Mouse (Mus musculus): ENCODE results near the gene Cpm. TPM values are rescaled to one million over a fixed set of nuclear protein-coding genes. Genes with fewer than 3 reads are reported as not detected.
"Not testable (repeated sequence)": the region's sequence is repeated elsewhere in the genome, so short reads cannot be mapped to it uniquely, and the experiment has no call there.

Gene Cpm
- polyA plus RNA-seq, 1 experiment from 2014 or later, result 3.7 TPM

- Histone ChIP-seq H3K9ac (ENCODE audit: low read length) (no peak overlapping the region), H3K4me1 (ENCODE audit: control insufficient read depth, insufficient read depth, low read length) (no peaks in the 10 kb centered on the region), H3K27me3 (ENCODE audit: control insufficient read depth, insufficient read depth, low read length) (no peaks in the 10 kb centered on the region), H3K9me3 (replicated peaks; ENCODE audit: control insufficient read depth, low read length) (no peaks in the 10 kb centered on the region), H3K27ac (ENCODE audit: low read length) (no peak overlapping the region), H3K4me2 (ENCODE audit: low read depth, low read length) (no peak overlapping the region), H3K4me3 (ENCODE audit: low read length) (no peak overlapping the region), H3K36me3 (ENCODE audit: control insufficient read depth, insufficient read depth) (no peaks in the 10 kb centered on the region)
- no peak for ATAC-seq (replicated peaks; ENCODE audit: extremely low read depth, insufficient read depth, low FRiP score)
- WGBS, result 69% methylated on average over 2 of the region's 2 CpGs
Measured at GRCm38 (mm10) chr10:117585600-117586299, 43.5 kb upstream of the Cpm start.

DNA sequence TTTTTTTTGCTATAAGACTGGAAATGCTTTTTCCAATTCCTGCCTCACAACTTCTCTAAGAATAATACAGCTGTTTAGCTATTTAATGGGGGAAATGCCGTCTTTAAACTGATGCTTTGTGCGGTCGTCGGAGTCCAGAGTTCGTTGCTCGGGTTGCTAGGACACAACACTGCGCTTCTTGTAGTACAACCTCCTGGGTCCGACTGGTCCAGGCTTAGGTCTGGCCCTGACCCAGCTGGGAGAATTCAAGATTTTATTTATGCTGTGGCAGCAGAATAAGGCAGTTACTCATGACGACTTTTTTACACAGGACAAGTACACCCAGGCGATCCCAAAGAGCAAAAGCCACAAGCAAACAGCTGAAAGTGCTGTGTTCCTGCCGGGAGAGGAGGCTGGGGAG lies 42.4 kb upstream of the Cpm start:
- Histone ChIP-seq H3K36me3 (ENCODE audit: control insufficient read depth, insufficient read depth) (no peaks in the 10 kb centered on the region), H3K9me3 (replicated peaks; ENCODE audit: control insufficient read depth, low read length) (no peaks in the 10 kb centered on the region), H3K4me2 (ENCODE audit: low read depth, low read length) (no peak overlapping the region), H3K4me3 (ENCODE audit: low read length) (no peak overlapping the region), H3K27me3 (ENCODE audit: control insufficient read depth, insufficient read depth, low read length) (no peaks in the 10 kb centered on the region), H3K27ac (ENCODE audit: low read length) (no peak overlapping the region), H3K9ac (ENCODE audit: low read length) (no peak overlapping the region), H3K4me1 (ENCODE audit: control insufficient read depth, insufficient read depth, low read length) (no peaks in the 10 kb centered on the region)
- ATAC-seq (replicated peaks; ENCODE audit: extremely low read depth, insufficient read depth, low FRiP score), result no peak
- 66% methylated on average over 11 of the region's 11 CpGs for WGBS

GRCm38 (mm10) chr10:117587335-117587734 lies 42.0 kb upstream of the Cpm start:
- ATAC-seq (replicated peaks; ENCODE audit: extremely low read depth, insufficient read depth, low FRiP score), result no peak
- Histone ChIP-seq H3K36me3 (ENCODE audit: control insufficient read depth, insufficient read depth) (no peaks in the 10 kb centered on the region), H3K4me1 (ENCODE audit: control insufficient read depth, insufficient read depth, low read length) (no peaks in the 10 kb centered on the region), H3K9me3 (replicated peaks; ENCODE audit: control insufficient read depth, low read length) (no peaks in the 10 kb centered on the region), H3K9ac (ENCODE audit: low read length) (no peak overlapping the region), H3K27ac (ENCODE audit: low read length) (no peak overlapping the region), H3K27me3 (ENCODE audit: control insufficient read depth, insufficient read depth, low read length) (no peaks in the 10 kb centered on the region), H3K4me2 (ENCODE audit: low read depth, low read length) (no peak overlapping the region), H3K4me3 (ENCODE audit: low read length) (no peak overlapping the region)
- 89% methylated on average over 10 of the region's 10 CpGs for WGBS

DNA sequence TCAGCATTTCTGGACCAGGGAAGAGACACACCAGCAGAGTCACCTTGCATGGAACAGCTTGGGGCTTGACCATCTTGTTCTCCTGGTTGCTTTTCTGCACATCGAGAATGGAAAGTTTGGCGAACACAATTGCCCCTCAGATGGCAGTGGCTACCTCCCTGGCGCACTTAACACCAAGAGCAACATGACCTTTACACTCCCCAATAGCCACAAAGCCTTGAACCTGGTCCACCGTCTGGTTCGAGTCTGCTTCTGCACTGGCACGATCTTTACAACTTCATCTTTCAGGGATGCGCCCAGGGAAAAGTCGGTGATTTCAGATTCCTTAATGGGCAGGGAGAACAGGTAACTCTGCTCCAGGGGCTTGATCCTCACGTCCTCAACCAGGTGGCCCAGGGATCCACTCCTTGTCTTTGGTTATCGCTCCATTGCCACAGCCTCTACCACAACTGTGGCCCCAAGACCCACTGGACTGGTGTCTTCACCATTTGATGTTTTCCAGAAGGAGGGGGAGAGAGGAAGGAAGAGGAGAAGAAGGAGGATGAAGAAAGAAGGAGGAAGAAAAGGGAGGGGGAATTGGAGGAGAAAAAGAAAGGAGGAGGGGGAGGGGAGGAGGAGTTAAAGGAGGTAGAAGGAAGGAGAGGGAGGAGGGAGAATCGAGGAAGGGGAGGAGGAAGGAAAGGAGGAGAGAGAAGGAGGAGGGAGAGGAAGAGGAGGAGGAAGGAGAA lies 40.7 kb upstream of the Cpm start:
- not testable (repeated sequence) for H3K9me3 ChIP-seq (replicated peaks; ENCODE audit: control insufficient read depth, low read length); H3K27ac ChIP-seq (ENCODE audit: low read length); H3K4me1 ChIP-seq (ENCODE audit: control insufficient read depth, insufficient read depth, low read length); ATAC-seq (replicated peaks; ENCODE audit: extremely low read depth, insufficient read depth, low FRiP score); H3K4me2 ChIP-seq (ENCODE audit: low read depth, low read length); H3K4me3 ChIP-seq (ENCODE audit: low read length); H3K9ac ChIP-seq (ENCODE audit: low read length); H3K27me3 ChIP-seq (ENCODE audit: control insufficient read depth, insufficient read depth, low read length); H3K36me3 ChIP-seq (ENCODE audit: control insufficient read depth, insufficient read depth)
- 81% methylated on average over 11 of the region's 11 CpGs for WGBS

GRCm38 (mm10) chr10:117589144-117589940 lies 40.0 kb upstream of the Cpm start:
- H3K4me2 ChIP-seq (ENCODE audit: low read depth, low read length), result no peak overlapping the region
- H3K4me3 ChIP-seq (ENCODE audit: low read length), result no peak overlapping the region
- ATAC-seq (replicated peaks; ENCODE audit: extremely low read depth, insufficient read depth, low FRiP score), result no peak
- H3K27ac ChIP-seq (ENCODE audit: low read length), result no peak overlapping the region
- no peaks in the 10 kb centered on the region for H3K27me3 ChIP-seq (ENCODE audit: control insufficient read depth, insufficient read depth, low read length)
- no peaks in the 10 kb centered on the region for H3K36me3 ChIP-seq (ENCODE audit: control insufficient read depth, insufficient read depth)
- 76% methylated on average over 8 of the region's 8 CpGs for WGBS
- no peak overlapping the region for H3K9ac ChIP-seq (ENCODE audit: low read length)
- H3K9me3 ChIP-seq (replicated peaks; ENCODE audit: control insufficient read depth, low read length), result no peaks in the 10 kb centered on the region
- H3K4me1 ChIP-seq (ENCODE audit: control insufficient read depth, insufficient read depth, low read length), result no peaks in the 10 kb centered on the region

GRCm38 (mm10) chr10:117590331-117591301 lies 38.7 kb upstream of the Cpm start:
- Histone ChIP-seq H3K27ac (ENCODE audit: low read length) (no peak overlapping the region), H3K9ac (ENCODE audit: low read length) (no peak overlapping the region), H3K36me3 (ENCODE audit: control insufficient read depth, insufficient read depth) (no peaks in the 10 kb centered on the region), H3K27me3 (ENCODE audit: control insufficient read depth, insufficient read depth, low read length) (no peaks in the 10 kb centered on the region), H3K9me3 (replicated peaks; ENCODE audit: control insufficient read depth, low read length) (no peaks in the 10 kb centered on the region), H3K4me2 (ENCODE audit: low read depth, low read length) (no peak overlapping the region), H3K4me3 (ENCODE audit: low read length) (no peak overlapping the region), H3K4me1 (ENCODE audit: control insufficient read depth, insufficient read depth, low read length) (no peaks in the 10 kb centered on the region)
- no peak for ATAC-seq (replicated peaks; ENCODE audit: extremely low read depth, insufficient read depth, low FRiP score)
- WGBS, result 70% methylated on average over 13 of the region's 13 CpGs

- ATAC-seq (replicated peaks; ENCODE audit: extremely low read depth, insufficient read depth, low FRiP score), result no peak
- Histone ChIP-seq H3K4me3 (ENCODE audit: low read length) (no peak overlapping the region), H3K4me1 (ENCODE audit: control insufficient read depth, insufficient read depth, low read length) (no peaks in the 10 kb centered on the region), H3K4me2 (ENCODE audit: low read depth, low read length) (no peak overlapping the region), H3K9me3 (replicated peaks; ENCODE audit: control insufficient read depth, low read length) (no peaks in the 10 kb centered on the region), H3K36me3 (ENCODE audit: control insufficient read depth, insufficient read depth) (no peaks in the 10 kb centered on the region), H3K27me3 (ENCODE audit: control insufficient read depth, insufficient read depth, low read length) (no peaks in the 10 kb centered on the region), H3K27ac (ENCODE audit: low read length) (no peak overlapping the region), H3K9ac (ENCODE audit: low read length) (no peak overlapping the region)
- 70% methylated on average over 9 of the region's 9 CpGs for WGBS
Measured at GRCm38 (mm10) chr10:117591766-117592165, 37.5 kb upstream of the Cpm start.

GRCm38 (mm10) chr10:117592306-117593040 lies 36.8 kb upstream of the Cpm start:
- no peak overlapping the region for H3K27ac ChIP-seq (ENCODE audit: low read length)
- no peak overlapping the region for H3K4me2 ChIP-seq (ENCODE audit: low read depth, low read length)
- no peaks in the 10 kb centered on the region for H3K27me3 ChIP-seq (ENCODE audit: control insufficient read depth, insufficient read depth, low read length)
- H3K4me3 ChIP-seq (ENCODE audit: low read length), result no peak overlapping the region
- H3K9ac ChIP-seq (ENCODE audit: low read length), result no peak overlapping the region
- H3K36me3 ChIP-seq (ENCODE audit: control insufficient read depth, insufficient read depth), result no peaks in the 10 kb centered on the region
- no peak for ATAC-seq (replicated peaks; ENCODE audit: extremely low read depth, insufficient read depth, low FRiP score)
- H3K9me3 ChIP-seq (replicated peaks; ENCODE audit: control insufficient read depth, low read length), result no peaks in the 10 kb centered on the region
- no peaks in the 10 kb centered on the region for H3K4me1 ChIP-seq (ENCODE audit: control insufficient read depth, insufficient read depth, low read length)
- WGBS, result 73% methylated on average over 7 of the region's 7 CpGs
